Mouse (Mus musculus) ES-Bruce4 (cell line): Measurements from ENCODE around the gene Vmn2r32.
"Not testable (repeated sequence)": the region's sequence is repeated elsewhere in the genome, so short reads cannot be mapped to it uniquely, and the experiment has no call there.

Experiments used
- CTCF ChIP-seq: IDR thresholded peaks from one replicate; pipeline ENCODE4 v1.8.1; 2011; ENCODE audit warnings: low read depth, low read length
- EP300 ChIP-seq: IDR thresholded peaks from 2 replicates; pipeline ENCODE4 v1.6.1; 2011; ENCODE audit warnings: low read depth, low read length; ENCODE audit not compliant: insufficient read depth
- POLR2A ChIP-seq: IDR thresholded peaks from one replicate; pipeline ENCODE4 v1.8.1; 2011; ENCODE audit warnings: low read length; ENCODE audit not compliant: insufficient read depth

DNA sequence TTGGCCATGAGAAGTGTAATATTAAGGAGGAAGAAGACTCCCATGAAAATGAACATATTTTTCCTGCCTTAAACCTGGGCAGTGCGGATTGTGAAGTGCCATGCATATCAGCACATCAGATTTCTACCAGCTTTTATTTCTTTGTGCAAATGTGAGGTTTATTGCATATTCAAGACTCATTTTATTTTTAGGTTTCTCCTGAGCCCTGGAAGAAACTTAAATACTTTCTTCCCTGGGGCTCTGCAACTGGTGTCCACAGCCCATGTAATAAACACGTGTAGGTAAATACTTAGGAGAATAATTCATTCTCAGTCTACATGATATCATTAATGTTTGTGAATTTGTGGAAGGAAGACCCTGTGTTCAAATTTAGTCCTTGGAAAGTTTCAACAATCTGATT lies at the start of gene Vmn2r32:
- not testable (repeated sequence) for TF ChIP-seq CTCF, POLR2A, EP300
